Mouse (Mus musculus) sigmoid colon, adult 10 weeks (tissue): ENCODE data around the gene Cyp2r1. TPM values are rescaled to one million over a fixed set of nuclear protein-coding genes. Genes with fewer than 3 reads are reported as not detected.

ENCODE experiments used
- polyA plus RNA-seq: library from polyadenylated mRNA; stranded (reverse); fragments of 350-450 nt; fragmentation: Illumina TruSeq; extraction: RNeasy Lipid Tissue Mini Kit (QIAGEN cat#74804); gene quantifications from one replicate; pipeline ENCODE4 v1.2.3, GENCODE M21; 2014; ENCODE audit warnings: low read depth, low replicate concordance

The Cyp2r1 gene
- polyA plus RNA-seq = 13.3 TPM

DNA sequence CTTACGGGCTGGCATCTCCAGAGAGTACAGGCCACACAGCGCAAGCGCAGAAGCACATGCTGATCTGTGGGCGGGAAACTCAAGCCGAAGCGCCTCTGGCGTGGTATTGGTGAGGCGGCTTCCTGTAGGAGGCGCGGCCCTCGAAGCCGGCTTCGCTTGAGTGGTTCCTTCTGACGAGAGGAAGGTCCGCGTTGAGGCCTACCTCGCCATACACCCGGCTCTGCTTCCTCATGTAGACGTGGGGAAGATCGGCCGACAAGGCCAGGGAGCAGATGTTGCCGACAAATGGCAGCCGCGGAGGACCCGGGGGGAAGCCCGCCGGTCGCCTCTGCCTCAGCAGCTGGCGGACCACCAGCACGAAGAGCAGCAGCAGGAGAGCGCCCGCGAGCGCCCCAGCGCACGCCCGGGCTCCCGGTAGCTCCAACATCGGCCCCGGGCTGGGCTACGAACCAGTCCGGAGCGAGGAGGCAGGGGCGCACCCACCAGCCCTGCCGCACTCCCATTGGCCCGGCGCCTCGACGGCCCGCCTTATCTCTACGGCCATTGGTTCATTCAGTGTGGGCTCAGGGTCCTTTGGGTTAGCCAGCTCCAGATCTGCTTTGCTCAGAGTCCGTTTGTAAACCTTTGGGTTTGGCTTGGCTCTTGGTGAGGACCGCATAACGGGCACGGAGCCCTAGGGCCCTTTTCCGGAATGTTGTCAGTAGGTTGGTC, at the start of gene Cyp2r1:
TSS of gene Cyp2r1 (minus strand) at position 442 of the 711 bp plus-strand sequence.

Other genes starting within 250 kb of the Cyp2r1 start
- gene Pde3b, start 147.7 kb downstream of the Cyp2r1 start, polyA plus RNA-seq = 25.1 TPM
- gene Calca, start 73.4 kb upstream of the Cyp2r1 start, polyA plus RNA-seq = not detected
- 2.6 TPM for gene Calcb, start 155.7 kb upstream of the Cyp2r1 start, polyA plus RNA-seq
- gene Insc, start 180.7 kb upstream of the Cyp2r1 start, polyA plus RNA-seq = 2.3 TPM